Mouse (Mus musculus): ENCODE measurements at regions not wholly inside any gene's neighbourhood (a gene's known extent, or its start where the extent isn't known, plus 50 kb on each side); places are given as distances from the start of the nearest gene placed in this dataset.

GRCm38 (mm10) chr9:90700236-90701179 is 429.9 kb upstream of the Tbc1d2b start:
- TF ChIP-seq CTCF (IDR thresholded peaks at IDR 0.05; ENCODE audit: low read depth, low read length) (0 out of 2 replicates have a peak, but pooled peaks have one; percentile 5), POLR2A (IDR thresholded peaks at IDR 0.05; ENCODE audit: extremely low read depth, insufficient read depth, low read length) (no peak)
